In the genomic region with DNA sequence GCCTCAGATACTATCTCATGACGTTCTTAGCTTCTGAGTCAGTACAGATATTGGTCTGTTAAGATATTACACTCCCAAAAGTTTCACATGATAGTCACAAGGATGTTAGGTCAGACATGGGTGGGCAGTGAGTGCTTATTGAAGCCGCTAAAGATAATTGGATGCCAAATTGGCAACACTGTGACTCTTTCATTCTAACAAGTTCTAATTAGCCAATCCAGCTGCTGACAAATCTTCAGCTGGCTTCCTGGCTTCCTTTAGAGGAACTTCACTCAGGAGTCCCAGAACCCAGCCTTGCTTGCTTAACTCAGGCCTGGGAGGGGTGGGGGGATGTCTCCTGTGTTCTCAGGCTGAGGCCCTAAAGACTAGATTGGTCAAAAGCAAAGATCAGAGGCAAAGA, we compare ENCODE assay signal across 14 mouse cellular contexts. TPM values are rescaled to one million over a fixed set of nuclear protein-coding genes. Genes with fewer than 3 reads are reported as not detected.
DNase-seq lines count a peak whose midpoint lies in the region; ATAC-seq and TF ChIP-seq lines count a peak whose summit lies in the region.
"Had no signal": no experiment of that assay in that cellular context is flagged by ENCODE, and none has a peak within 500 bp of the region (broad histone marks: within the 10 kb centered on the region; RNA-seq: fewer than 3 reads in every experiment).

No protein-coding gene starts in this region.

- H3K27ac ChIP-seq in bone marrow, adult 2 months (ENCODE audit: control insufficient read depth, insufficient read depth, low read depth, low read length, poor library complexity), result peak overlapping the region; percentile 52; the same call in 1 of the 2 replicates
- H3K27ac ChIP-seq in heart, postnatal 0 days (ENCODE audit: low read depth), result peak overlapping the region; percentile 5; the same call in 1 of the 2 replicates
- H3K27ac ChIP-seq: left cerebral cortex, adult 2 months; limb, embryonic 15.5 days; neural tube, embryonic 12.5 days had no signal

- H3ac ChIP-seq in myocyte (ENCODE audit: control insufficient read depth, insufficient read length), result no peak overlapping the region

- no peaks in the 10 kb centered on the region for H3K9me3 ChIP-seq in heart, postnatal 0 days (replicated peaks; ENCODE audit: control insufficient read depth, low read length)
- H3K9me3 ChIP-seq: limb, embryonic 15.5 days; neural tube, embryonic 12.5 days had no signal

- H3K4me3 ChIP-seq in bone marrow, adult 2 months (replicated peaks; ENCODE audit: control insufficient read depth, low read depth, low read length), result no peak overlapping the region
- no peak overlapping the region for H3K4me3 ChIP-seq in heart, postnatal 0 days (ENCODE audit: low read depth, low read length)
- H3K4me3 ChIP-seq in myocyte, result no peak overlapping the region
- H3K4me3 ChIP-seq: left cerebral cortex, adult 2 months; limb, embryonic 15.5 days; neural tube, embryonic 12.5 days had no signal

- 32% methylated on average over 2 of the region's 2 CpGs for WGBS in bone marrow, adult 2 months
- 44% methylated on average over 2 of the region's 2 CpGs for WGBS in heart, postnatal 0 days

- H3K79me2 ChIP-seq in myocyte (ENCODE audit: control insufficient read depth, insufficient read depth), result no peaks in the 10 kb centered on the region

- H3K9ac ChIP-seq in heart, postnatal 0 days (replicated peaks; ENCODE audit: low read depth, low read length), result no peak overlapping the region
- H3K9ac ChIP-seq: limb, embryonic 15.5 days; neural tube, embryonic 12.5 days had no signal

- no peak for TF ChIP-seq POLR2A in bone marrow, adult 2 months (IDR thresholded peaks at IDR 0.05; ENCODE audit: borderline replicate concordance, control insufficient read depth, low read depth, low read length)
- no peak for TF ChIP-seq POLR2A in myocyte (IDR thresholded peaks at IDR 0.05; ENCODE audit: insufficient read length, low read depth)

- no peaks in the 10 kb centered on the region for H3K36me3 ChIP-seq in heart, postnatal 0 days (replicated peaks; ENCODE audit: control insufficient read depth, insufficient read depth, low read length)
- no peaks in the 10 kb centered on the region for H3K36me3 ChIP-seq in myocyte (ENCODE audit: control insufficient read depth, insufficient read depth)
- H3K36me3 ChIP-seq: limb, embryonic 15.5 days; neural tube, embryonic 12.5 days had no signal

- H3K4me2 ChIP-seq in heart, postnatal 0 days (ENCODE audit: low read depth, low read length), result no peak overlapping the region
- H3K4me2 ChIP-seq in myocyte (ENCODE audit: low read depth), result peak overlapping the region; percentile 44
- H3K4me2 ChIP-seq: limb, embryonic 15.5 days; neural tube, embryonic 12.5 days had no signal

- peak; percentile 53 for DNase-seq in lung, postnatal 10 days
- DNase-seq in lung, postnatal 14 days, result no peak
- no peak for DNase-seq in heart, postnatal 0 days (ENCODE audit: low spot score)
- DNase-seq in thymus, adult 18-20 months, result no peak
- no peak for DNase-seq in kidney, postnatal 25 days
- DNase-seq in B cell, adult 2 months, result no peak
- DNase-seq: cerebellum, postnatal 36 days; thymus, postnatal 4 days had no signal

- TF ChIP-seq EP300 in heart, postnatal 0 days (IDR thresholded peaks at IDR 0.05; ENCODE audit: low read depth), result no peak

- H3K27me3 ChIP-seq in heart, postnatal 0 days (ENCODE audit: control insufficient read depth, insufficient read depth, low read length), result no peaks in the 10 kb centered on the region
- no peaks in the 10 kb centered on the region for H3K27me3 ChIP-seq in myocyte (ENCODE audit: control insufficient read depth, insufficient read depth, insufficient read length)
- H3K27me3 ChIP-seq: limb, embryonic 15.5 days; neural tube, embryonic 12.5 days had no signal

- peak; percentile 39 for ATAC-seq in heart, postnatal 0 days (ENCODE audit: insufficient read depth, low read depth)
- ATAC-seq: intestine, embryonic 16.5 days had no signal

- TF ChIP-seq CTCF in bone marrow, adult 2 months (IDR thresholded peaks at IDR 0.05; ENCODE audit: control insufficient read depth, insufficient read depth, low read length), result no peak
- TF ChIP-seq CTCF in heart, postnatal 0 days (IDR thresholded peaks at IDR 0.05; ENCODE audit: low read depth), result no peak

- H3K4me1 ChIP-seq in bone marrow, adult 2 months (ENCODE audit: control insufficient read depth, insufficient read depth, low read length), result peaks cover 9% of the 10 kb centered on the region; the same call in 1 of the 2 replicates
- H3K4me1 ChIP-seq in heart, postnatal 0 days (ENCODE audit: control insufficient read depth, insufficient read depth), result no peaks in the 10 kb centered on the region
- H3K4me1 ChIP-seq: limb, embryonic 15.5 days; neural tube, embryonic 12.5 days had no signal

TF ChIP-seq in myocyte, 11 proteins besides CTCF, POLR2A, EP300 and RAD21:
- no peak for TF ChIP-seq TCF3 (IDR thresholded peaks at IDR 0.05; ENCODE audit: insufficient read length, low read depth)
- no peak for TF ChIP-seq USF1 (IDR thresholded peaks at IDR 0.05; ENCODE audit: low read depth)
- TF ChIP-seq CEBPB (IDR thresholded peaks at IDR 0.05; ENCODE audit: insufficient read depth, poor library complexity, severe bottlenecking), result no peak
- no peak for TF ChIP-seq MYOD1 (IDR thresholded peaks at IDR 0.05; ENCODE audit: control insufficient read depth in 1 of 3, insufficient read length in 2 of 3, low read depth in 2 of 3)
- no peak for TF ChIP-seq MAX (IDR thresholded peaks at IDR 0.05; ENCODE audit: low read depth)
- TF ChIP-seq E2F4 (IDR thresholded peaks at IDR 0.05; ENCODE audit: insufficient read depth), result no peak
- TF ChIP-seq TCF12 (IDR thresholded peaks at IDR 0.05; ENCODE audit: insufficient read depth, poor library complexity, severe bottlenecking), result no peak
- TF ChIP-seq MYOG (IDR thresholded peaks at IDR 0.05; ENCODE audit: control insufficient read depth in 1 of 3, insufficient read depth in 1 of 3, insufficient read length in 2 of 3, low read depth in 2 of 3), result no peak
- no peak for TF ChIP-seq POLR2AphosphoS2 (IDR thresholded peaks at IDR 0.05; ENCODE audit: insufficient read length, low read depth)
- TF ChIP-seq SRF (IDR thresholded peaks at IDR 0.05; ENCODE audit: control insufficient read depth, insufficient read length, low read depth), result no peak
- no peak for TF ChIP-seq REST (IDR thresholded peaks at IDR 0.05; ENCODE audit: insufficient read depth, insufficient read length)
TF ChIP-seq in myocyte: peak in this region for 0.

RNA-seq across cellular contexts. Expression of a gene that starts 9.5 kb away (rescaled TPM):
- 3.7 and 5.7 TPM in 2 replicates for polyA plus RNA-seq in bone marrow, adult 2 months (2011; ENCODE audit: insufficient read depth, insufficient read length, low replicate concordance, missing spikeins)
- total RNA-seq in heart, postnatal 0 days (2014; rRNA removed; ENCODE audit: low replicate concordance), result 24.2 and 30.1 TPM in 2 replicates
- 6.5 and 7.5 TPM in 2 replicates for polyA plus RNA-seq in heart, postnatal 0 days (2015; fragmentation: Nextera tagmentation; extraction: Ambion mirVana)
- polyA plus RNA-seq in myocyte (2012; fragmentation: generic; extraction: Trizol), result 70.0 TPM
